Mouse (Mus musculus) neural tube, embryonic 15.5 days (tissue): Measurements from ENCODE around the gene Gm21671. TPM values are rescaled to one million over a fixed set of nuclear protein-coding genes. Genes with fewer than 3 reads are reported as not detected.
"Not testable (repeated sequence)": the region's sequence is repeated elsewhere in the genome, so short reads cannot be mapped to it uniquely, and the experiment has no call there.

ENCODE experiments used
- ATAC-seq: fragments of 200-750 bp; cut with Nextera tagmentation; 2 replicates; pipeline ENCODE4 v1.8.0; 2017; ENCODE audit warnings: mild to moderate bottlenecking, moderate TSS enrichment, moderate library complexity; ENCODE audit not compliant: low FRiP score
- H3K27ac ChIP-seq: fragments of 300-500 bp; sonication (generic); replicated peaks from 2 replicates; pipeline ENCODE4 v1.5.1; 2015; ENCODE audit warnings: mild to moderate bottlenecking, inconsistent platforms
- H3K27me3 ChIP-seq: fragments of 300-500 bp; sonication (generic); replicated peaks from 2 replicates; pipeline ENCODE4 v1.6.1; 2015; ENCODE audit warnings: inconsistent platforms
- H3K36me3 ChIP-seq: fragments of 300-500 bp; sonication (generic); 2 replicates; pipeline ENCODE4 v1.6.1; 2015; ENCODE audit warnings: inconsistent platforms
- H3K4me1 ChIP-seq: fragments of 300-500 bp; sonication (generic); 2 replicates; pipeline ENCODE4 v1.6.1; 2015; ENCODE audit warnings: inconsistent platforms
- H3K4me2 ChIP-seq: fragments of 300-500 bp; sonication (generic); 2 replicates; pipeline ENCODE4 v1.6.1; 2015; ENCODE audit warnings: inconsistent platforms, mild to moderate bottlenecking, moderate library complexity
- H3K4me3 ChIP-seq: fragments of 300-500 bp; sonication (generic); replicated peaks from 2 replicates; pipeline ENCODE4 v1.5.1; 2015; ENCODE audit warnings: mild to moderate bottlenecking, inconsistent platforms
- H3K9ac ChIP-seq: fragments of 300-500 bp; sonication (generic); replicated peaks from 2 replicates; pipeline ENCODE4 v1.6.1; 2015; ENCODE audit warnings: mild to moderate bottlenecking, inconsistent platforms
- H3K9me3 ChIP-seq: fragments of 300-500 bp; sonication (generic); replicated peaks from 2 replicates; pipeline ENCODE4 v1.6.1; 2016; ENCODE audit warnings: inconsistent platforms
- WGBS: fragments of 180-500 bp; shearing (Covaris S2); methylation state at CpG from one replicate; pipeline ENCODE4 v1.1.7; 2015; ENCODE audit warnings: mixed read lengths; 5-methylcytosine and 5-hydroxymethylcytosine counted together
- polyA plus RNA-seq: library from polyadenylated mRNA; unstranded; fragments of >200 nt; fragmentation: Nextera tagmentation; extraction: Ambion mirVana; gene quantifications from 2 replicates; pipeline ENCODE4 v1.2.1, GENCODE M21; 2015

Gene Gm21671
- polyA plus RNA-seq: 0.23 TPM in 1 of 2 replicates, not detected in the other

DNA sequence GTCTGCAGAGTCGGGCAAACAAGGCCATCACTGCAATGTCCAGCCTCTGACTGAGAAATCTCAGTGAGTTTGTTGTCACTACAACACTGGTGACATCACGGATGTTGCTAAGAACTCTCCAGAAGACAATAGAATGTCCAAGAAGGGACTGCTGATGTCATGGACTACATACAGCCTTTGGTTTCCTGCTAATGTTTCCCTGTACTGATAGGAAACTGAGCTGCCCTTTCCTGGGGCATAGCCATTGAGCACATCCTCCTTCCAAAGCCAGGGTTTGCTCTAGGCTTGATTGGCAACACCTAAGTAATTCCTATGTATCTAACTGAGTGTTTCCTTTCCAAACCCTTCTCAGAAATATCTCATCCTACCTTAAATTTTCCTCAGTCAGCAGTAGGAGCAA is at the start of gene Gm21671:
Gene Gm21671 (minus strand): TSS at position 101 of the 400 bp plus-strand sequence.
- not testable (repeated sequence) for H3K36me3 ChIP-seq, H3K4me1 ChIP-seq, H3K4me3 ChIP-seq, ATAC-seq, H3K27ac ChIP-seq, H3K4me2 ChIP-seq, H3K9me3 ChIP-seq, H3K27me3 ChIP-seq, H3K9ac ChIP-seq
- WGBS: 87% methylated on average over 2 of the region's 2 CpGs

DNA sequence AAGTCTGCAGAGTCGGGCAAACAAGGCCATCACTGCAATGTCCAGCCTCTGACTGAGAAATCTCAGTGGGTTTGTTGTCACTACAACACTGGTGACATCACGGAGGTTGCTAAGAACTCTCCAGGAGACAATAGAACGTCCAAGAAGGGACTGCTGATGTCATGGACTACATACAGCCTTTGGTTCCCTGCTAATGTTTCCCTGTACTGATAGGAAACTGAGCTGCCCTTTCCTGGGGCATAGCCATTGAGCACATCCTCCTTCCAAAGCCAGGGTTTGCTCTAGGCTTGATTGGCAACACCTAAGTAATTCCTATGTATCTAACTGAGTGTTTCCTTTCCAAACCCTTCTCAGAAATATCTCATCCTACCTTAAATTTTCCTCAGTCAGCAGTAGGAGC is 34.3 kb upstream of the Gm21671 start, which contains the start of gene Gm21698:
Gene Gm21698 (minus strand): TSS at position 101 of the 400 bp plus-strand sequence.
- H3K4me2 ChIP-seq, H3K9me3 ChIP-seq, H3K36me3 ChIP-seq, H3K9ac ChIP-seq, H3K27ac ChIP-seq, H3K4me3 ChIP-seq, H3K27me3 ChIP-seq, H3K4me1 ChIP-seq, ATAC-seq: not testable (repeated sequence)
- no CpG with 5 or more reads among the region's 3 CpGs for WGBS

GRCm38 (mm10) chr5:25972563-25972962 is 18.3 kb upstream of the Gm21671 start, which contains the start of gene Gm21680:
Gm21680 (minus strand) TSS chr5:25972663.
- not testable (repeated sequence) for H3K4me1 ChIP-seq, H3K9me3 ChIP-seq, ATAC-seq, H3K36me3 ChIP-seq, H3K27ac ChIP-seq, H3K4me2 ChIP-seq, H3K27me3 ChIP-seq, H3K9ac ChIP-seq, H3K4me3 ChIP-seq
- WGBS: no CpG with 5 or more reads among the region's 2 CpGs

DNA sequence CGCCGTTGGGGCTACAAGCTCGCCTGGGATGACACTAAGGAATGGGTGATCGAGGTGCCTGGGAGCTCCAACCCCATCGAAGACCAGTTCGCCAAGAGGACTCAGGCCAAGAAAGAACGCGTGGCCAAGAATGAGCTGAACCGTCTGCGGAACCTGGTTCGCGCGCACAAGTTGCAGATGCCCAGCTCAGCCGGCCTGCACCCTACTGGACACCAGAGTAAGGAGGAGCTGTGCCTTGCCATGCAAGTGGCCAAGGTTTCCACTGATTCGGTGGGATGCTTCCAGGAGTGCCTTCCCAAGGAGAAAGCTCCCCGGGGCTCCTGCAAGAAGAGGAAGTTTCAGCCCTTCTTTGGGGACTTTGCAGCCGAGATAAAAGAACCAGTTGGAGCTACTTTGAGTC is 2.8 kb upstream of the Gm21671 start:
- H3K27me3 ChIP-seq, H3K9ac ChIP-seq, H3K27ac ChIP-seq, H3K4me1 ChIP-seq, H3K9me3 ChIP-seq, ATAC-seq, H3K36me3 ChIP-seq: not testable (repeated sequence)
- Histone ChIP-seq H3K4me2 (peak overlapping the region; percentile 47), H3K4me3 (peak overlapping the region; percentile 24)
- 63% methylated on average over 17 of the region's 17 CpGs for WGBS

DNA sequence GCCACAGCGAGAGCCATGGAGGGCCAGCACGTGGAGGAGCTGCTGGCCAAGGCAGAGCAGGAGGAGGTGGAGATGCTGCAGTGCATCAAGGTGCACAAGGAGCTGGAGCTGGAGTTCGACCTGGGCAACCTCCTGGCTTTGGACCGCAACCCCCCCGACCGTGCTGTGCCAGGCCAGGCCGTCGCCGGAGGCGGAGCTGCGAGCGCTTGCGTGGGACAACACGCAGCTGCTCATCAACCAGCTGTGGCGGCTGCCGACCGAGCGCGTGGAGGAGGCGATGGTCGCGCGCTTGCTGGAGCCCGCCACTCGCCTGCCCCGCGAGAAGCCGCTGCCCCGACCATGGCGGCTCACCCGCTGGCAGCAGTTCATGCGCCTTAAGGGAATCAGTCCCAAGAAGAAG is 2.4 kb upstream of the Gm21671 start:
- Histone ChIP-seq H3K4me2 (peak overlapping the region; percentile 47), H3K4me3 (peak overlapping the region; percentile 24)
- H3K9ac ChIP-seq, H3K9me3 ChIP-seq, H3K4me1 ChIP-seq, H3K27ac ChIP-seq, H3K27me3 ChIP-seq, H3K36me3 ChIP-seq: not testable (repeated sequence)
- WGBS: 40% methylated on average over 32 of the region's 32 CpGs
- ATAC-seq: peak; percentile 75; the same call in 1 of the 2 replicates

DNA sequence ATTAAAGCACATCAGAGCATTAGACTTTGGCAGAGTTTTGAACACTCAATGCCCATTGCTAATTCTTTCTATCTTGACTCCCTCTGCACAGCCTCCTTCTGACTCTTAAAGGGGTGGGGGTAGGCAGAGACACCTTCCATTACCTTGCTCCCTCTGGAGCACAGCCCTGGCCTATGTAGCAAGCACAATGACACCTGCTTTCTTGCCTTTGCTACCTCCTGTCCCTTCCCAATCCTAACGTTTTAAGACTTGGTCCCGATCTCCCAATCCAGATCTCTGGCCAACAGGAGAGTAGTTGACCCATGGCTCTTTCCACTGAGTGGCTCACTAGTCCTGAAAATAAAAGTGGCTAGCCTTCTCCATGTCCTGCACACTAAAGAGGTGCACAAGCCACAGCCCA is 8.8 kb downstream of the Gm21671 start:
- H3K36me3 ChIP-seq, H3K4me2 ChIP-seq, H3K9ac ChIP-seq, H3K4me3 ChIP-seq, ATAC-seq, H3K27ac ChIP-seq, H3K9me3 ChIP-seq, H3K27me3 ChIP-seq, H3K4me1 ChIP-seq: not testable (repeated sequence)
- 89% methylated on average over 2 of the region's 2 CpGs for WGBS

DNA sequence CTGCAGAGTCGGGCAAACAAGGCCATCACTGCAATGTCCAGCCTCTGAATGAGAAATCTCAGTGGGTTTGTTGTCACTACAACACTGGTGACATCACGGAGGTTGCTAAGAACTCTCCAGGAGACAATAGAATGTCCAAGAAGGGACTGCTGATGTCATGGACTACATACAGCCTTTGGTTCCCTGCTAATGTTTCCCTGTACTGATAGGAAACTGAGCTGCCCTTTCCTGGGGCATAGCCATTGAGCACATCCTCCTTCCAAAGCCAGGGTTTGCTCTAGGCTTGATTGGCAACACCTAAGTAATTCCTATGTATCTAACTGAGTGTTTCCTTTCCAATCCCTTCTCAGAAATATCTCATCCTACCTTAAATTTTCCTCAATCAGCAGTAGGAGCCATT is 11.9 kb downstream of the Gm21671 start, which contains the start of gene Gm21663:
Gene Gm21663 (minus strand): TSS at position 101 of the 400 bp plus-strand sequence.
- ATAC-seq: not testable (repeated sequence)
- 57% methylated on average over 2 of the region's 2 CpGs for whole genome bisulfite sequencing

More for the DNA sequence above, 11.9 kb downstream of the Gm21671 start, which contains the start of gene Gm21663:
- not testable (repeated sequence) for H3K4me2 ChIP-seq, H3K9ac ChIP-seq, H3K36me3 ChIP-seq, H3K27ac ChIP-seq, H3K4me1 ChIP-seq, H3K27me3 ChIP-seq, H3K4me3 ChIP-seq, H3K9me3 ChIP-seq

Other genes with a start within 250 kb of the Gm21671 start
- 4.4 and 6.0 TPM in 2 replicates for gene Xrcc2, start 248.6 kb downstream of the Gm21671 start, polyA plus RNA-seq
- gene Actr3b, start 194.4 kb downstream of the Gm21671 start, polyA plus RNA-seq: 35.7 and 44.2 TPM in 2 replicates
- 0.10 and 0.17 TPM in 2 replicates for gene Gm21663, start 12.0 kb downstream of the Gm21671 start, polyA plus RNA-seq
- gene Gm21680, start 18.2 kb upstream of the Gm21671 start, polyA plus RNA-seq: 0.26 and 0.42 TPM in 2 replicates
- 0.08 and 0.22 TPM in 2 replicates for gene Gm21698, start 34.2 kb upstream of the Gm21671 start, polyA plus RNA-seq
- 0.40 and 0.57 TPM in 2 replicates for gene Gm1979, start 50.4 kb upstream of the Gm21671 start, polyA plus RNA-seq
- gene Gm5862, start 68.5 kb upstream of the Gm21671 start, polyA plus RNA-seq: 0.13 and 0.18 TPM in 2 replicates
- gene Speer4a, start 85.1 kb upstream of the Gm21671 start, polyA plus RNA-seq: 0.22 and 0.27 TPM in 2 replicates
- gene Gm7347, start 104.2 kb upstream of the Gm21671 start, polyA plus RNA-seq: 0.22 and 0.26 TPM in 2 replicates
- gene Gm10471, start 134.9 kb upstream of the Gm21671 start, polyA plus RNA-seq: 0.14 TPM in 1 of 2 replicates, not detected in the other
- gene 5031410I06Rik, start 150.9 kb upstream of the Gm21671 start, polyA plus RNA-seq: 0.24 and 0.28 TPM in 2 replicates
- 0.18 and 0.19 TPM in 2 replicates for gene Gm10220, start 167.0 kb upstream of the Gm21671 start, polyA plus RNA-seq